Mouse (Mus musculus) inflammation-experienced regulatory T-cells, adult 6 months (primary cell): ENCODE data around the gene Polr2b. TPM values are rescaled to one million over a fixed set of nuclear protein-coding genes. Genes with fewer than 3 reads are reported as not detected.

Experiments
- ATAC-seq: one replicate; pipeline ENCODE4 v1.8.0; 2017
- polyA plus RNA-seq, 3 experiments: library from polyadenylated mRNA; unstranded; fragments of 100-300 nt; shearing (Covaris generic); gene quantifications; one replicate each; pipeline ENCODE4 v1.2.1; 2017

Gene Polr2b
- polyA plus RNA-seq, 3 experiments from 2014 or later = 51.5 to 53.3 (median 51.6) TPM

DNA sequence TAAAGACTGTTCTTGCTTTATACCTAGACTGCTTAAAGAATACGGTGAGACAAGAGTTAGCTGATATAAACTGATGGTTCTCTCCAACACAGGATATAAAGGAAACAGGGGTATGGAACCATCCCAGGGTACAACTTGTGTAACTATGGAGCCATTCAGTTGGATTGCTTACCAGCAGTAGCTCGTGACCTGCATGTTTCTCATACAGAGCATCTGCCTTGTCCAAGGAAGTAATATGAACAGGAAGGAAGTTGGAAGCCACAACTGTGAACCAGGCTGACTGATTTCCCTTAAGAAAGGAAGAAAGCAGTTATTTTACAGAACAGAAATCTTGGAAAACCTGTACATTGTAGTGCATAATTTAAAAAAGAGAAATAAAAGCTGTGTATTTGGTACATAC lies 10.5 kb upstream of the Polr2b start:
- no peak for ATAC-seq

- ATAC-seq = no peak
Observed at GRCm38 (mm10) chr5:77301296-77301903, 8.5 kb upstream of the Polr2b start.

GRCm38 (mm10) chr5:77307821-77308553 lies 2.0 kb upstream of the Polr2b start:
- no peak for ATAC-seq

DNA sequence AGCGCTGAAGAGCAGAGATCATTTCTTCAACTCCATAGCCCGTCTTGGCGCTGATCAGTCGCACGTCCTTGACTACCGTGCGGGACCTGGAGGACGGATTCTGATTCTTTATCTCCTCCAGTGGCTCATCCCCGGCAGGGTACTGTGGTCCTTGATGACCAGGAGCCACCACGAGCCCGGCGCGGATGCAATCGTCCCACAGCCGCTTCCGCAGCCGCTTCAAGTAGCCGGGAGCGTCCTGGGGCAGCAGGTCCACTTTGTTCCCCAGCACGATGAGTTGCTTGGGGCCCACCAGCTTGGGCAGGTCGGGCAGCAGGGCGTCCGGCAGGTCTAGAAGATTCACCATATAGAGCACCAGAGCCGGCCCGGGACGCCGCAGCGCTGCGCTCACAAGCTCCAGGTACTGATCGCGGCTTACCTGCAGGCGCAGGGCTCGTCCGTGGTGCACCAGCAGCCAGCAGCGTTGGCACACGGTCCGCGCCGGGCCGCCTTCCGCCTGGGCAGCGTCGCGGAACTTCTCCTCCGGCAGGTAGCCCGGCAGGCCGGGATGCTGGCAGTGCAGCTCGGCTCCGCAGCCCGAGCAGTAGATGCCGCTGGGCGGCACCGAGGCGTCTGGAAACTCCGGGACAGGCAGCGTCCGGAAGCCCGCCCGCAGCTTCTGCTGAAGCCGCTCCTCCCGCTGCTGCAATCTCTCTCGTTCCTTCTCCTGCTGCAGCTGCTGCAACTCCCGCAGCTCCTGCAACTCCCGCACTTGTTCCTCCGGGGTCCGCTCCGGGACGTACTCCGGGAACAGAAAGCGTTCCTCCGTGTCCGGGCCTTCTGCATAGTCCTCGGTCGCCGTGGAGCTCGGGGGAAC lies 668 bp upstream of the Polr2b start:
- peak; percentile 51 for ATAC-seq

- ATAC-seq = no peak
Observed at GRCm38 (mm10) chr5:77314206-77314605, 4.3 kb downstream of the Polr2b start.

DNA sequence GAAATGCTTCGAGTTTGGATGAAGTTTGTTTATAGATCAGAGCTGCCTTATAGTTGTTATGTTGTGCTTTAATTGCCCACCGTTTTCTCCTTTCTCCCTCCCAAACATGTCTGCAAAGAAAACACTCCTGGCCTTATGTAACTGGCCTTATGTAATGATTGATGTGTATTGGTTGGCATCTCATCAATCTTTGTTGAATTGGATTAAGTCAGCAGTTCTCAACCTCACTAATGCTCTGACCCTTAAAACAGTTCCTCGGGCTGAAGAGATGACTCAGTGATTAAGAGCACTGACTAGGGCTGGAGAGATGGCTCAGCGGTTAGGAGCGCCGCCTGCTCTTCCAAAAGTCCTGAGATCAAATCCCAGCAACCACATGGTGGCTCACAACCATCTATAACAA lies 5.0 kb downstream of the Polr2b start:
- ATAC-seq = no peak

DNA sequence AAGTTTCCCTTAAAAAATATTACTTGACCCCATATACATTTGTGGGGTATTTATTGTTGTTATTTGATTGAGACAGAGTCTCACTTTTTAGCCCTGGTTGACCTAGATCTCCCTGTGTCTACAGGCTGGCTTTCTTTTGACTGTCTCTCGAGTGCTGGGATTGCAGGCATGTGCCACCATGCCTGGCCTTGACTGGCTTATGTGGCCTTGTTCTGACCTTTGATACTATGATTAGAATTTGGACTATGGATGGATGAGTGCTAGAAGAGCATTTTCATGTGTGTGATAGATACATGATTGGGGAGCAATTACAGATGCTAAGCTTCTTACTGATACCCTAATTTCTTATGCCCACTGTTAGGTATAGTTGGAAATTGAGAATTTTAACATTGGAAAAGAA lies 15.0 kb downstream of the Polr2b start:
- no peak for ATAC-seq

GRCm38 (mm10) chr5:77330154-77330553 lies 20.2 kb downstream of the Polr2b start:
- peak; percentile 54 for ATAC-seq

DNA sequence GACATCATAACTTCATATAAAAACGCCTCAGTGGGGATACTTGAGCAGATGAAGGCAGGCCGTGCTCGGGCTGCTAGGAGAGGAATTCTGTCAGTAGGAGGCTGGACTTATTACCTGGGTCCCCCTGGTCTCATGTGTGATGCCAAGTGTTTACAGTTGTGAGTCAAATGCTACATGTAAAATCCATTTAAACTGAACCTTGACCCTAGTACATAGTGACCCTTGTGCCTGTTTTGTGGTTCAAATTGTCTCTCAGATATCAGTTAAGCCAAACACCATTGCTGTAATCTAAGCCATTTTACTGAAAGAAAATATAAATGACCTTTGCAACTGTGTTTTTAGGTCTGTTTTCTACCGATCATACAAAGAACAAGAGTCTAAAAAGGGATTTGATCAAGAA lies 30.1 kb downstream of the Polr2b start:
- no peak for ATAC-seq

- ATAC-seq = no peak
Observed at GRCm38 (mm10) chr5:77348901-77349300, 39.0 kb downstream of the Polr2b start.

- no peak for ATAC-seq
Observed at GRCm38 (mm10) chr5:77349971-77350658, 40.2 kb downstream of the Polr2b start.

DNA sequence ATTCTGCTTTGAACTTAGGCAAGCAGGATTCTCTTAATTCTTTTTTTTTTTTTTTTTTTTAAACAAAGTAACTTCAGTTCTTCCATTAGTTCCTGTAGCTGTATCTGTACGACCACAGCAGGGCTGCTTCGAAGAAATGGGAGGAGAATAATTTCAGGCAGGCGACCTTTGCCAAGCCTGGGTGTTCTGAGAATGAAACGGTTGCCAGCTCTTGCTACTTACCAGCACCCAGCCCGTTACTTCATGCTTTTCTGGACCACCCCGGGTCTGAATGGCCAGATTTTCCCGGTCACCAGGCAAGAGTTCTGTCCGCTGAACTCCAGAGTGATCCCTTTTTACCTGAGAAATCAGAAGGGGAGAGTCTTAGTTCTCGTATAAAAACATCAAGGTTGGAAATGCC lies 41.7 kb downstream of the Polr2b start:
- ATAC-seq = no peak

GRCm38 (mm10) chr5:77354361-77354787 lies 44.4 kb downstream of the Polr2b start:
- peak; percentile 73 for ATAC-seq

- no peak for ATAC-seq
Observed at GRCm38 (mm10) chr5:77355307-77356265, 45.6 kb downstream of the Polr2b start.

- peak; percentile 81 for ATAC-seq
Observed at GRCm38 (mm10) chr5:77357405-77358149, 47.6 kb downstream of the Polr2b start.

- no peak for ATAC-seq
Observed at GRCm38 (mm10) chr5:77358347-77358746, 48.4 kb downstream of the Polr2b start.

DNA sequence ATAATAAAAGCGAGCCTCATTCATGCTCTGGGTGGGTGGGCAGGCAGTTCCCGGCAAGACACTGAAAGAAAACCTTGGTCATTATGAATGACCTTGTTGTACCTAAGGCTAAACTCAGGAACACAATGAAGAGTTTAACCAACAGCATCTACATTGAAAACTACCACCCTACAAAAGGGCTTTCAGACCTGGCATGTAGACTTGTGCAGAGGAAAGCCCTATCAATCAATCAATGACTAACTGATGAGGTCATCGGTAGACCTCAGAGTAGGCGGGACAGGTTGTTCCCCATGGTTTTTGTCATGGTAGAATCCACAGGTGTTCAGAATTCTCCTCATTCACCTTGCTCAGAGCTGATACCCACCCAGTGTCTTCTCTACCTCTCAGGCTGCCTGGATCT lies 50.0 kb downstream of the Polr2b start:
- no peak for ATAC-seq

- ATAC-seq = no peak
Observed at GRCm38 (mm10) chr5:77361006-77361405, 51.1 kb downstream of the Polr2b start.

DNA sequence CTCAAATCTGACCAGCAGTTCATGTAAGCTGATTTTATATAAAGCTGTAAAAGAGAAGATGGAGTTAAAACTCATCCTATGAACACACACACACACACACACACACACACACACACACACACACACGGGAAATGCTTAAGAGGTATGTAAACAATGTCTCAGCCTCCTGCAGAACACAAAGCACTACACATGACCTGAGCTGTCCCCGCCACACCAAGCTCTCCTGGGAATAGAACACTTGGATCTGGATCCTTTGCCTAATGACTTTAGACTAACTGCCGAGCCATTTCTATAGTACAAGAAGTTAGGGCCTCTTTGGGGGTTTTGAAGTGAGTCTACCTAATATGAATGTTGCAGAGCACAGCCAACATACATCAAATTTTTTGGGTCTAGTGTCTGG lies 52.2 kb downstream of the Polr2b start:
- no peak for ATAC-seq

DNA sequence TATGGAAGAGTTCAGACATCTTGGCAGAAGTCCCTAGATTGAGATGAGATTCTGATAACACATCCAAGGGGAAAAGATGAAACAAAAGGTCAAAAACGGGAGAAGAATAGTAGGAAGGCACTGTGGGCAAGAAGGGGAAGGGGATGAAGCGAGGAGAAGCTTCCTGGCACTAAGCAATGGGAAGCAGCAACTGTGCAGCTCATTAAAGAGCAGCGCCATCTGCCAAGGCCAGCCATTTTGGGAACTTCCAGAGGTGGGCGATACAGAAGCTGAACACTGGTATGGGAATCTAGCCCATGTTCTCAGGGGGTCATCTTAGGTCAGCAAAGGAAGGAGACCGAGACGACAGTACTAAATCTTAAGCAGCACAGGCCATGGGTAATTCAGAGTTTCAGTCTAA lies 53.7 kb downstream of the Polr2b start:
- no peak for ATAC-seq
